Mouse (Mus musculus): ENCODE measurements at regions not wholly inside any gene's neighbourhood (a gene's known extent, or its start where the extent isn't known, plus 50 kb on each side); places are given as distances from the start of the nearest gene placed in this dataset.

DNA sequence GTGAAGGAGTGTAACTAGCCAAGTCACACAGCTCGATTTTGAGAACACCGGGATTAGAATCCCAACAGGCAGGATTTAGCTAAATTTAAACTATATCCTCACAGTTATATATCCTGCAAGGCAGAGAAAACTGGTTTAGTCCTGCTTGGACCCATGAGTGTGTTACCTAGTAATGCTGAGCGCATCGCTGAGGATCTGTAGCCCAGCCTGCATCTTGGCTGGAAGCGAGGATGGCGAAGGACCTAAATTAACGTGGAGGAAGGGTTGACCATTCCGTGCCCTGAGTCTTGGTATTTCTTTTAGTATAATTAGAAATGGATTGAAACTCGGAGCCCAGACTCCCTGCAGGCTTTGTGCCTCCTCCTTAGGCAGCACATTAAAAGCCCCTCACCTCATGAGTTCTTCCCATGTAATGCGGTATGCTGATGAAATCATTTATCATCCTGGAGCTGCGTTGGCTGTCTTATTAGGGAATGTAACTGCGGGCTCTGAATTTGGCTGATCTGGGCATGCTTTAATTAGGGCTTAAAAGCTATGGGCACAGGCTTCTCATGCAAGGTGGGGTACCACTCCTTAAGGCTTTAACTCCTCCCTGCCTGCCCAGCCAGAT, 110.1 kb downstream of the Ackr3 start:
- TF ChIP-seq POLR2A (IDR thresholded peaks at IDR 0.05; ENCODE audit: control insufficient read depth, extremely low read depth, insufficient read depth, low read length, poor library complexity) (no peak), CTCF (IDR thresholded peaks at IDR 0.05; ENCODE audit: borderline replicate concordance, control insufficient read depth, extremely low read depth, insufficient read depth, low read length, poor library complexity) (no peak)
